Mouse (Mus musculus) CD4-positive, CD25-positive, alpha-beta regulatory T cell, adult 4 months (primary cell): ENCODE measurements around the gene Gm42669. TPM values are rescaled to one million over a fixed set of nuclear protein-coding genes. Genes with fewer than 3 reads are reported as not detected.

ENCODE experiments used
- ATAC-seq: one replicate; pipeline ENCODE4 v1.8.0; 2017
- polyA plus RNA-seq, 2 experiments: library from polyadenylated mRNA; unstranded; fragments of 100-300 nt; shearing (Covaris generic); gene quantifications; one replicate each; pipeline ENCODE4 v1.2.1; 2017

Gm42669 gene
- polyA plus RNA-seq, 2 experiments from 2014 or later: 1.0 to 1.3 TPM

DNA sequence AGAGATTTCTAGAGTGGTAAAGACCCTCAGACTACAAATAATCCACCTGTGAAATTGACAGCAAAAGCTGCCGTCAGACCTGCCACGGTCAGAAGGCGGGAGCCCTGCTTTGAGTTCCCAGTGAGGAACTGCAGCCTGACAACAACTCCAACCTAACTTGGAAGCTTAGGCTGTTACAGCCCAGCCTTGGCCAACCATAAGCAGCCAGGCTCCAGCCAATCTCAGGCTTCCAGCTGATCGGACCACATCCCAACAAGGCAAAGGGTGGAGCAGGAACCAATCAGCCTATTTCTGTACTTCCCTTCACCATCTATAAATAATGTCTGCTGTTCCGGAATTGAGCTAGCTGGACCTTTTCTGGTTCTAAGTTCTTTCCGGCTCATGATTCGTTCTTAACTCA, 14.5 kb downstream of the Gm42669 start:
- ATAC-seq: no peak

DNA sequence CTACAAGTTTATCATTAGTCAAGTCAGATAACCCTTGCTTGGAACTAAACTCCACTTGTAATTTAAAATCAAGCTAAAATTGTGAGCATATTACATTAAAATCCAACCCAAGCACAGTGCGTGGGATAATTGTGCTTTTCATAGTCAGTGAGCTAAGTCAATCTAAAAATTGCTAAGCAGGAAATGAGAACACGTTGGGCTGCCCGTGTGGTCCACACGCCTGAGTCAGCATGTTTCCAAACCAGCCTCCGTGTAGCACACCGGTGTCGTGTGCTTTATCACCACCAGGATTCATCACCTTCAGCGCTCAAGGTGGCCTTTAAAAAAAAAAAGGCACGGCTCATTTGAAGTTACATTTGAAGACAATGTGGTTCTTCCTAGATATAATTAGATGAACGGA, 16.9 kb downstream of the Gm42669 start:
- peak; percentile 88 for ATAC-seq

GRCm38 (mm10) chr5:107528856-107529255, 21.4 kb downstream of the Gm42669 start:
- ATAC-seq: peak; percentile 81

DNA sequence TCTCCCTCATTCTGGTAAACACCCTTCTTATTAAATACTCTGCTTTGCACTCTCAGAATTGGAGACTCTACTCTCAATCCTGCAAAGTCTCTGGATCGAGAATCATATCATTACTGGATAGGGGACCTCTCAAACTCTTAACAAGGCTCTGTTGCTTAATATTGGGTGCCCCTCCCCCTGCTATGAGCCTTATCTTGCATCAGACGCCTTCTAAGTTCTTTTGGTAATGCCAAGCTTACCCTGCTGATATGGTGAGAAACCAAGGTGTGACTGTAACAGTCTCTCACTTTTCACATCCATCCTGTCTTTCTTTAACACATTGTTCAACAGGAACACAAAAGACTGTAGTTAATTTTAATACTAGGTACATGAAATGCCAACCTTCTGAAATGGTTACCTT, 26.2 kb downstream of the Gm42669 start:
- no peak for ATAC-seq

- no peak for ATAC-seq
These were observed 27.2 kb downstream of the Gm42669 start, which contains the start of gene 1700028K03Rik for GRCm38 (mm10) chr5:107534581-107534980. Gene 1700028K03Rik, plus strand, starts transcription at chr5:107534709.

- ATAC-seq: no peak
These were observed 34.3 kb downstream of the Gm42669 start for GRCm38 (mm10) chr5:107541696-107542095.

- ATAC-seq: peak; percentile 97
These were observed 38.5 kb downstream of the Gm42669 start for GRCm38 (mm10) chr5:107545927-107546326.

DNA sequence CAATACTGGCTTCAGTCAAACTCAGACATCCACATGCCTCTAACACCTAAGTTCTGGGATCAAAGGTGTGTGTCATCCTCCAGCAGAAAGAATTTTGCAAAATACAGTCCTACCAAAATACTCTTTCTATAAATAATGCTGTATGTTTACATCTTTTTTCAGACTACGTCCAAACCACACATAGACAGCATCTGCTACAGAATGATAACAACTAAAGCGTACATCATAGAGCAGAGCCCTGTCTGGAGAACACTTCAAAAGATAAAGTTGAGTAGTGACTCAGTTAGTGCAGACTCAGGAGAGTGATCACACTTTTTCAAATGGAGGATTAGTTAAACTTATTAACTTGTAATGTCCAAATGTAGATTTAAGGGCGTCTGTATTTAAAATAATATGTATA, 40.5 kb downstream of the Gm42669 start:
- no peak for ATAC-seq

DNA sequence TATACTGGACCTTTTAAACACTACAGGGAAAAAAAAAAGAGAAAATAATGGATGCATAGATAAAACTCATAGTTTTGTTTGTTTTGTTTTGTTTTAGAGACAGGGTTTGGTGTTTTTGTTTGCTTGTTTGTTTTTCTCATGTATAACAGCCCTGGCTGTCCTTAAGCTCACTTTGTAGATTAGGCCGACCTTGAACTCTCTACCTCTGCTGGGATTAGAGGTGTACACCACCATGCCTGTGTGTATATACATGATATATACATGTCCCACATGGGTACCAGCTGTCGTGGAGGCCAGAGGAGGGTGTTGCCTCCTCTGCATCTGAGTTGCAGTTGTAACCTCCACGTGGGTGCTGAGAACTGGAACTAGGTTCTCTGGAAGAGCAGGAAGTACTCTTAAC, 41.0 kb downstream of the Gm42669 start:
- no peak for ATAC-seq

GRCm38 (mm10) chr5:107554336-107554735, 46.9 kb downstream of the Gm42669 start:
- peak; percentile 84 for ATAC-seq

DNA sequence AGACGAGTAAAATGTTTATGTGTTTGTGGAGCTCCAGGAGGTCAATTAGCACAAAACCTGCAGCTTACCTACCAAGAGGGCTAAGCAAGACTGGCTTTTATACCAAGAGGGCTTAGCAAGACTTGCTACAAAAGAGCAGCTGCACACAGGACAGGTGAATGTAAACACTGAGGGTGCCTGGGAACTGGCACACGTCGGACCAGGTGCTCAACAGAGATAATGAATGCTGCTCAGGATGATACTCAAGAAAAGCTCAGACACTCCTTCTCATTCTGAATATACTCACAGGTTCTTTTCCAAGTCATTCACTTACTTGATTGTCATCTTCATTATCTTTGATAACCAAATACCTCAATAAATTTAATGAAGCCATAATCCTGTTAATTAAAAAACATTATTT, 49.5 kb downstream of the Gm42669 start:
- ATAC-seq: no peak

GRCm38 (mm10) chr5:107569148-107569547, 61.7 kb downstream of the Gm42669 start:
- ATAC-seq: no peak

GRCm38 (mm10) chr5:107597301-107598077, 90.1 kb downstream of the Gm42669 start, which contains the start of the genes Rpap2 and Glmn:
Gene Rpap2, plus strand, starts transcription at chr5:107597373.
Gene Glmn, minus strand, starts transcription at chr5:107597888.
- ATAC-seq: peak; percentile 89

GRCm38 (mm10) chr5:107598380-107598779, 91.0 kb downstream of the Gm42669 start:
- peak; percentile 13 for ATAC-seq

DNA sequence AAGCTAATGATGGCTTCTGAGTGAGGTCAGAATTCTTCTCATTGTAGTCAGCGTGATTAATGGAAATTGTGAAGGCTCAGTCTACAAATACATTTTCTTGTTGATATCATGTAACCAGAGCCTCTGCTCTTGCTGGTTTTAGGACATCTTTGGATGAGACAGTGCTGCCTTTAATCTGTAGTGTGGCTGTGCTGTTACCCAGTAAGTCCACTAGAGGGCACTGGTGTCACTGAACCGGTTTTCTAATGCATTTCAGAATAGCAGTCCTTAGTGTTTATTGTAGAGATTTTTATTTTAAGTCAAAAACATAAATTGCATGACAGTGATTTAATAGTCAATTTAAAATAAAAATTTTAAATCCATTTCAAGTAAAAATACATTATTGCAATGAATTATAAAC, 103.8 kb downstream of the Gm42669 start:
- peak; percentile 93 for ATAC-seq

DNA sequence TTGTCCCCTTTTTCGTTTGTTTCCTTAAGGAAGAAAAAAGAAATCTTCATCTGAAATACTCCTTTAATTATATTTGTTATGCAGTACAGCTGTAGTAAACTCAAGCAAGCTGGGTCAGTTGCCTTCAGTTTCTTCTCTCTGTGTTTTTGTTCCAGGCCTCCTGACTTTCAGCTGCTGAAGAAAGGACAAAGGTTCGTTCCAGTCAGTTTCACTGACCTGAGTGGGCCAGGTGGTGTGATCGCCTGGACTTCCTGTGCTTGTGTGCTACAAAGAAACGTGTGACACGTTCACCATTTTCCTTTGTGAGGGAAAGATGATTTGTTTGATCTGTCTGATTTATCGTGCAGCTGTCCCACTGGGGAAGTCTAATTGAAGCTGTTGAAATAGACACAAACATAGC, 110.6 kb downstream of the Gm42669 start:
- no peak for ATAC-seq

GRCm38 (mm10) chr5:107621327-107621726, 113.9 kb downstream of the Gm42669 start:
- no peak for ATAC-seq

Other genes starting within 250 kb of the Gm42669 start
- 1 to 10 TPM; 4.4 to 7.8 TPM for gene Tgfbr3, start 218.0 kb upstream of the Gm42669 start, polyA plus RNA-seq
- 1 to 10 TPM in 1 of 2 experiments, under 1 TPM in 1; 0.91 to 1.3 TPM for gene Brdt, start 176.5 kb upstream of the Gm42669 start, polyA plus RNA-seq
- under 1 TPM in 1 of 2 experiments, not detected in 1; 0.42 TPM for gene Ephx4, start 104.9 kb upstream of the Gm42669 start, polyA plus RNA-seq
- not detected for gene Lpcat2b, start 76.1 kb upstream of the Gm42669 start, polyA plus RNA-seq
- 1 to 10 TPM; 8.9 to 9.7 TPM for gene Btbd8, start 69.6 kb upstream of the Gm42669 start, polyA plus RNA-seq
- gene 1700028K03Rik, start 27.1 kb downstream of the Gm42669 start, polyA plus RNA-seq: under 1 TPM; 0.14 to 0.47 TPM
- gene Rpap2, start 89.8 kb downstream of the Gm42669 start, polyA plus RNA-seq: 10 to 100 TPM; 37.7 to 52.2 TPM
- 10 to 100 TPM; 28.2 to 36.6 TPM for gene Glmn, start 90.3 kb downstream of the Gm42669 start, polyA plus RNA-seq
- gene Gfi1, start 218.4 kb downstream of the Gm42669 start, polyA plus RNA-seq: 1 to 10 TPM; 2.5 to 6.1 TPM